In the genomic region with DNA sequence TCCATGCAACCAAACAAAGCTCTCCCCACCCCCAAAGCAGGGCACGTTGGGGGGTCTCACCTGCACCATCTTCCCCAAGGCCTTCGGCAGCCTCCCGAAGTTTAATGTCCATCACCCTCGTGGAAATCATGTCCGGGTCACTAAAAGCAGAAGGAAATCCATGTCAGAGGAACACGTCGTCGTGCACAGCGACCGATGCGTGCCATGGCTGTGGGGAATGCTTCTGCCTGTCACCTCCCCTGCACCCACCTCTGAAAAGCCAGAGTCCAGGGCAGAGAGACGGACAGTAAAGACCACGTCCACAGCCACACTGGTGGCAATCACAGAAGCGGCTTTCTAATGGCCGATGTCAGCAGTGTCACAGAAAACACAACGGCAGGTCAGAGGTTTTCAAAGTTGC, we compare ENCODE assay signal across 21 mouse cellular contexts.
DNase-seq lines count a peak whose midpoint lies in the region; ATAC-seq and TF ChIP-seq lines count a peak whose summit lies in the region.
"Had no signal": no experiment of that assay in that cellular context is flagged by ENCODE, and none has a peak within 500 bp of the region (broad histone marks: within the 10 kb centered on the region; RNA-seq: fewer than 3 reads in every experiment).

No protein-coding gene starts in this region.

- intact Hi-C loops in heart, postnatal 10 days (cut with DNase I) = no loop called here

- no peak overlapping the region for H3K4me2 ChIP-seq in forebrain, postnatal 0 days (ENCODE audit: low read depth)
- H3K4me2 ChIP-seq: embryonic facial prominence, embryonic 12.5 days; forebrain, embryonic 13.5 days; forebrain, embryonic 15.5 days had no signal

- no peak overlapping the region for H3K4me3 ChIP-seq in heart, embryonic 10.5 days
- peak overlapping the region; percentile 16 for H3K4me3 ChIP-seq in megakaryocyte, embryonic 14.5 days (replicated peaks)
- no peak overlapping the region for H3K4me3 ChIP-seq in ES-E14 (ENCODE audit: insufficient read depth in 1 of 2, low read depth in 1 of 2, low read length in 2 of 2, poor library complexity in 1 of 2, severe bottlenecking in 1 of 2)
- no peak overlapping the region for H3K4me3 ChIP-seq in forebrain, postnatal 0 days (ENCODE audit: low read depth, low read length)
- H3K4me3 ChIP-seq: embryonic facial prominence, embryonic 10.5 days; embryonic facial prominence, embryonic 12.5 days; forebrain, embryonic 13.5 days; forebrain, embryonic 15.5 days had no signal

- no peaks in the 10 kb centered on the region for H3K36me3 ChIP-seq in heart, embryonic 10.5 days
- peaks cover 2% of the 10 kb centered on the region for H3K36me3 ChIP-seq in megakaryocyte, embryonic 14.5 days (replicated peaks; ENCODE audit: low read length)
- no peaks in the 10 kb centered on the region for H3K36me3 ChIP-seq in ES-E14 (ENCODE audit: control insufficient read depth, insufficient read depth, low read length, poor library complexity, severe bottlenecking)
- H3K36me3 ChIP-seq in forebrain, postnatal 0 days (ENCODE audit: insufficient read depth) = no peaks in the 10 kb centered on the region
- H3K36me3 ChIP-seq: embryonic facial prominence, embryonic 10.5 days; embryonic facial prominence, embryonic 12.5 days; forebrain, embryonic 15.5 days; G1E had no signal

- TF ChIP-seq CTCF in forebrain, postnatal 0 days (IDR thresholded peaks at IDR 0.05; ENCODE audit: low read depth) = no peak

- H3K4me1 ChIP-seq in heart, embryonic 10.5 days = no peaks in the 10 kb centered on the region
- H3K4me1 ChIP-seq in megakaryocyte, embryonic 14.5 days = peaks cover 30% of the 10 kb centered on the region
- 0 out of 4 replicates have a peak, but pooled peaks cover 2 to 3% of the 10 kb centered on the region in 2 experiments for H3K4me1 ChIP-seq in ES-E14 (ENCODE audit: control insufficient read depth in 2 of 2, insufficient read depth in 2 of 2, low read length in 2 of 2, poor library complexity in 1 of 2)
- no peaks in the 10 kb centered on the region for H3K4me1 ChIP-seq in forebrain, postnatal 0 days (ENCODE audit: insufficient read depth)
- H3K4me1 ChIP-seq: embryonic facial prominence, embryonic 10.5 days; embryonic facial prominence, embryonic 12.5 days; forebrain, embryonic 13.5 days; forebrain, embryonic 15.5 days had no signal

- ATAC-seq in megakaryocyte, adult 5-6 weeks (ENCODE audit: poor library complexity, severe bottlenecking) = no peak
- ATAC-seq in forebrain, postnatal 0 days = no peak
- ATAC-seq: activated CD4-positive, CD25-positive, alpha-beta regulatory T cell, adult 4 months; forebrain, embryonic 13.5 days; forebrain, embryonic 15.5 days; Patski had no signal

- in situ Hi-C loops in ES-E14 (cut with MboI; ENCODE audit: low sequenced_read_pairs in 2 of 2, unreplicated experiment in 2 of 2) = loop anchor here (25.0 kb wide), 2 partner anchors 182 to 857 kb away; no protein-coding TSS in a partner anchor

- H3K9me3 ChIP-seq in heart, embryonic 10.5 days = no peaks in the 10 kb centered on the region
- H3K9me3 ChIP-seq in megakaryocyte, embryonic 14.5 days = peaks cover 23% of the 10 kb centered on the region
- H3K9me3 ChIP-seq in ES-E14 (ENCODE audit: control insufficient read depth, insufficient read depth, low read depth, low read length) = no peaks in the 10 kb centered on the region
- no peaks in the 10 kb centered on the region for H3K9me3 ChIP-seq in forebrain, postnatal 0 days (ENCODE audit: low read length)
- H3K9me3 ChIP-seq: embryonic facial prominence, embryonic 10.5 days; embryonic facial prominence, embryonic 12.5 days; forebrain, embryonic 13.5 days; forebrain, embryonic 15.5 days; G1E had no signal

- H3K27me3 ChIP-seq in heart, embryonic 10.5 days (ENCODE audit: insufficient read depth, poor library complexity, severe bottlenecking) = no peaks in the 10 kb centered on the region
- H3K27me3 ChIP-seq in megakaryocyte, embryonic 14.5 days (replicated peaks) = peaks cover 7% of the 10 kb centered on the region
- H3K27me3 ChIP-seq in forebrain, postnatal 0 days (ENCODE audit: insufficient read depth, low read length) = no peaks in the 10 kb centered on the region
- H3K27me3 ChIP-seq: embryonic facial prominence, embryonic 12.5 days; forebrain, embryonic 13.5 days; forebrain, embryonic 15.5 days had no signal

- WGBS in heart, embryonic 10.5 days = 87% methylated on average over 16 of the region's 16 CpGs
- 92% methylated on average over 16 of the region's 16 CpGs for WGBS in forebrain, postnatal 0 days

- peak; percentile 59 for DNase-seq in heart, embryonic 10.5 days (ENCODE audit: low spot score)
- DNase-seq in heart, postnatal 10 days = no peak
- DNase-seq in ES-E14 (ENCODE audit: low read depth, low spot score) = no peak
- DNase-seq in forebrain, postnatal 0 days = no peak
- DNase-seq: adrenal gland, adult 8-10 months; adrenal gland, postnatal 14 days; adrenal gland, postnatal 36 days; cerebellum, adult 11-12 months; cerebellum, adult 2 months; cerebellum, adult 9-10 months; cerebellum, postnatal 10 days; cerebellum, postnatal 25 days had no signal

- H3K9ac ChIP-seq in ES-E14 (ENCODE audit: insufficient read depth, low read depth, low read length, poor library complexity, severe bottlenecking) = no peak overlapping the region
- H3K9ac ChIP-seq in forebrain, postnatal 0 days = no peak overlapping the region
- H3K9ac ChIP-seq: embryonic facial prominence, embryonic 12.5 days; forebrain, embryonic 13.5 days; forebrain, embryonic 15.5 days had no signal

- no peak overlapping the region for H3K27ac ChIP-seq in heart, embryonic 10.5 days
- H3K27ac ChIP-seq in ES-E14 (ENCODE audit: insufficient read depth, low read depth, low read length, poor library complexity, severe bottlenecking) = 0 out of 2 replicates have a peak overlapping the region, but pooled peaks have one; percentile 31
- H3K27ac ChIP-seq in forebrain, postnatal 0 days (ENCODE audit: low read depth, low read length) = no peak overlapping the region
- H3K27ac ChIP-seq: embryonic facial prominence, embryonic 10.5 days; embryonic facial prominence, embryonic 12.5 days; forebrain, embryonic 13.5 days; forebrain, embryonic 15.5 days had no signal

TF ChIP-seq in ES-E14, 5 proteins besides CTCF, POLR2A, EP300 and RAD21:
- no peak for TF ChIP-seq ZNF384 (IDR thresholded peaks at IDR 0.05; ENCODE audit: low read depth, low read length)
- TF ChIP-seq ZC3H11A (IDR thresholded peaks at IDR 0.05; ENCODE audit: borderline replicate concordance, low read depth, low read length) = no peak
- TF ChIP-seq MAFK (IDR thresholded peaks at IDR 0.05; ENCODE audit: insufficient read depth, low read depth, low read length) = no peak
- TF ChIP-seq CHD2 (IDR thresholded peaks at IDR 0.05; ENCODE audit: low read depth, low read length) = no peak
- TF ChIP-seq HCFC1 (IDR thresholded peaks at IDR 0.05; ENCODE audit: borderline replicate concordance, insufficient read depth, low read length) = no peak
